Mouse (Mus musculus) heart, embryonic 16.5 days (tissue): Measurements from ENCODE around the gene Asf1b. TPM values are rescaled to one million over a fixed set of nuclear protein-coding genes. Genes with fewer than 3 reads are reported as not detected.

Source experiments
- ATAC-seq: fragments of 200-750 bp; cut with Nextera tagmentation; replicated peaks from 2 replicates; pipeline ENCODE4 v1.8.0; 2017; ENCODE audit warnings: moderate number of reproducible peaks; ENCODE audit not compliant: insufficient read depth, low FRiP score; ENCODE audit errors: extremely low read depth
- H3K27ac ChIP-seq: fragments of 300-500 bp; sonication (generic); 2 replicates; pipeline ENCODE4 v1.5.1; 2014; ENCODE audit warnings: mild to moderate bottlenecking, low read length, control low read depth, moderate library complexity
- H3K27me3 ChIP-seq: fragments of 300-500 bp; sonication (generic); 2 replicates; pipeline ENCODE4 v1.6.1; 2014; ENCODE audit warnings: low read length, mixed read lengths; ENCODE audit not compliant: control insufficient read depth, insufficient read depth
- H3K36me3 ChIP-seq: fragments of 300-500 bp; sonication (generic); 2 replicates; pipeline ENCODE4 v1.6.1; 2014; ENCODE audit not compliant: control insufficient read depth, insufficient read depth
- H3K4me1 ChIP-seq: fragments of 300-500 bp; sonication (generic); 2 replicates; pipeline ENCODE4 v1.6.1; 2014; ENCODE audit warnings: low read length, mixed read lengths; ENCODE audit not compliant: control insufficient read depth, insufficient read depth
- H3K4me2 ChIP-seq: fragments of 300-500 bp; sonication (generic); 2 replicates; pipeline ENCODE4 v1.6.1; 2014; ENCODE audit warnings: low read depth, mild to moderate bottlenecking, control low read depth, low read length
- H3K4me3 ChIP-seq: fragments of 300-500 bp; sonication (generic); 2 replicates; pipeline ENCODE4 v1.5.1; 2014; ENCODE audit warnings: mild to moderate bottlenecking, control low read depth, low read length
- H3K9ac ChIP-seq: fragments of 300-500 bp; sonication (generic); 2 replicates; pipeline ENCODE4 v1.6.1; 2014; ENCODE audit warnings: low read length, control low read depth
- H3K9me3 ChIP-seq: fragments of 300-500 bp; sonication (generic); replicated peaks from 2 replicates; pipeline ENCODE4 v1.6.1; 2016; ENCODE audit warnings: low read length; ENCODE audit not compliant: control insufficient read depth
- WGBS: fragments of 180-500 bp; shearing (Covaris S2); extraction: QIAGEN DNeasy Blood & Tissue Kit; methylation state at CpG from one replicate; pipeline ENCODE4 v1.1.7; 2014; 5-methylcytosine and 5-hydroxymethylcytosine counted together
- polyA plus RNA-seq: library from polyadenylated mRNA; unstranded; fragments of >200 nt; fragmentation: Nextera tagmentation; extraction: Ambion mirVana; gene quantifications from 2 replicates; pipeline ENCODE4 v1.2.1, GENCODE M21; 2015

The Asf1b gene
- polyA plus RNA-seq, 1 experiment from 2014 or later = 69.1 TPM

DNA sequence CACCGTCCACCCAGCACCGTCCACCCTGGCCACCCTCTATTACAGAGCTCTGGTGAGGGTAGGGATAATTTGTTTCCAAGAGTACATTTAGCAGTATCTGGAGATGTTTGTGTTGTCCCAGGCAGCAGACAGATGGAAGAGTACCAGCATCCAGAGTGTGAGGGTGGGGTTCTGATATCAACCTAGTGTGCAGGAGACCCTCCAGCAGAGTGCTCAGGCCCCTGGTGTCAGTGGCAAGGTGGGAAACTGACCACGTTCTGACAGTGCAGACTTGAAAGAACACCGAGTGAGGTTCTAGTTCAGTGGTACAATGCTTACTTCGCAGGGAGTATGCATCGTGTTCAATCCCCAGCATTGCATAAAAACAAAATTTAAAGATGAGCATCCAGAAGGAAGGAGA is 16.4 kb downstream of the Asf1b start:
- Histone ChIP-seq H3K4me3 (peak overlapping the region; percentile 94), H3K9me3 (no peaks in the 10 kb centered on the region), H3K27me3 (no peaks in the 10 kb centered on the region), H3K4me2 (peak overlapping the region; percentile 94), H3K4me1 (peaks cover 25% of the 10 kb centered on the region), H3K9ac (no peak overlapping the region; the same call in 1 of the 2 replicates), H3K27ac (no peak overlapping the region; the same call in 1 of the 2 replicates), H3K36me3 (peaks cover 23% of the 10 kb centered on the region)
- no peak for ATAC-seq
- 73% methylated on average over 6 of the region's 6 CpGs for WGBS

- peak; percentile 99 for ATAC-seq
- H3K27ac ChIP-seq = peak within 1 kb of the TSS; percentile 85
- no peaks in the 10 kb centered on the region for H3K9me3 ChIP-seq
- H3K4me3 ChIP-seq = peak within 1 kb of the TSS; percentile 94
- H3K9ac ChIP-seq = peak within 1 kb of the TSS; percentile 97
- peaks cover 18% of the 10 kb centered on the region for H3K36me3 ChIP-seq
- H3K4me1 ChIP-seq = peaks cover 33% of the 10 kb centered on the region
- peak within 1 kb of the TSS; percentile 94 for H3K4me2 ChIP-seq
- under 1% methylated on average over 81 of the region's 94 CpGs for WGBS
- H3K27me3 ChIP-seq = no peaks in the 10 kb centered on the region
Observed at GRCm38 (mm10) chr8:83972150-83973120, 17.1 kb downstream of the Asf1b start, which contains the start of gene Prkaca. Prkaca (plus strand) TSS chr8:83972993.

DNA sequence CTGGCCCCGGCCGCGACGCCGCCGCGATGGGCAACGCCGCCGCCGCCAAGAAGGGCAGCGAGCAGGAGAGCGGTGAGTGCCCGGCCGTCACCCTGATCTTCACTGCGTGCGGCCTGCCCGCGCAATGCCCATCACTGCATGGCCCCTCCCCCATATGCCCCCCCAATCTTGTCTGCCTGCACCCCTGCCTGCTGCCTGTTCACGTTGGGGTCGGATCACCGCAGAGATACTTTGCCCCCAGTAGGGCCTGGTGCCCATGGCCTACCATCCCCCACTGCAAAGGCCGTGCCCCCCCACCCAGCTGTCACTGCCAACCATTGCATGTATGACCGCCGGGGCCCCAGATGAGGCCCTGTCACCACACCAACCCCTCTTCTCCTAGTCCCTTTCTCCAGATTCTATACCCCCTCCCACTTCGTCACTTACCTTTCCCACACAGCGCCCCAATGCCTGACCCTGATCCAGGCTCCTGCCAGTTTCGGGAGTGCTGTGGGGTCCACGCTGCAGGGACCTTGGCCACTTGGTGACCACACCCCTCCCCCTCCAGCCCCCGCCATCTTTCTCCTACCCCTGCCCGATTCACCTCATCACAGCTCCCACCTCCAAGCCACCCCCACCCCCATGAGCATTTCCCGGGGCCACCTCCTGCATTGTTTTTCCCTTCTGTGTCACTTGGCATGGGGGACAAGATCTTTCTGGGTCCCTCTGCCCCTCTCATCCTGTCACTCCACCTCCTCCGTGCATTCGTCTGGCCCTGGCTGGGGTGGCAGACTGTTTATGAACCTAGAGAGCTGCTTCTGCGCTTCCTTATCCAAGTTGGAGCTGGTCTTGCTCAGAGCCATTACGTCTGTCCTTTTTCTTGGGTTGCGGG is 18.1 kb downstream of the Asf1b start:
- peak overlapping the region; percentile 85 for H3K27ac ChIP-seq
- H3K27me3 ChIP-seq = no peaks in the 10 kb centered on the region
- H3K9me3 ChIP-seq = no peaks in the 10 kb centered on the region
- H3K9ac ChIP-seq = peak overlapping the region; percentile 97
- H3K36me3 ChIP-seq = peaks cover 8% of the 10 kb centered on the region
- peaks cover 42% of the 10 kb centered on the region for H3K4me1 ChIP-seq
- peak; percentile 2 for ATAC-seq
- H3K4me2 ChIP-seq = peak overlapping the region; percentile 75
- 2% methylated on average over 37 of the region's 37 CpGs for WGBS
- peak overlapping the region; percentile 94 for H3K4me3 ChIP-seq

DNA sequence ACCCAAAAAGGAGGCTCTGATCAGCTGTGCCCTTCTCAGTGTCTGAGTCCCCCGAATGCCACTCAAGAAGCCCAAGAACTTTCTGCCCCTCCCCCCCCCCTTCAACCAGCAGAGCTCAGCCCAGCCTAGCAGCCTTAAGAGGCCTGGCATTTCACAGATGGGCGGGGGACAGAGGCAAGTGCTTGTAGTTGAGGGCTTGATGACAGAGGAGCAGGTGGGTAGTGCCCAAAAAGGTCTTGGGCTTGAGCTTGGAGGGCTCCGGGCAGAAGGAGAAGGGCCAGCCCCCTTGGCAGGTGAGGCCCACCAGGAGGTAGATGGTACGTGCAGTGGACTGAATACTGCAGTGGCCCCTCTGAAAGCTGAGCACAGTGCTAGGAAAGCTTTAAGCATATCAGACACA is 19.2 kb downstream of the Asf1b start:
- 41% methylated on average over 4 of the region's 4 CpGs for WGBS
- peaks cover 53% of the 10 kb centered on the region for H3K4me1 ChIP-seq

DNA sequence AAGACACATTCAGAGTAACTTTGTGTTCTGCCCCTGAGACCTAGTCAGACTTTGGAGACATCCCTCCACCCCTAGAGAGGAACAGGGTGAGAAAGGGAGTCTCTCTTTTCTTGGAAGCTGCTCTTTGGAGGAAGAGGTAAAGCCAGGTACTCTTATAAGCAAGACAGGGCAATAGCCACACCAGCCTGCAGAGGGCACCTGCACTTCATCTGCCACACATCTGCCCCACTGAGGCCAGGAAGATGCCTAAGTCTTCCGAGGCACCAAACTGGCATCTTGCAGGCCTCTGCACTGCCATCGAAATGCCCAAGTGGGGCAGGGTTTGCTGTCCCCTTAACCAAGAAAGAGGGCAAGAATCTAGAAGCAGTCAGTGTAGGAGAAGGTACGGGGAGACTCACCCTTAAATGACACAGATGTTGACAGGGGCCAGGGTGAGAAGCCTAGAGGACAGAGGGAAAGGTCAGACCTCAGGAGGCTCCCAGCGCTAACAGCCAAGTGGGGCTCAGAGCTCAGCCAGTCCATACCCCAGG is 20.9 kb downstream of the Asf1b start:
- no peak overlapping the region for H3K27ac ChIP-seq

More for the DNA sequence above, 19.2 kb downstream of the Asf1b start:
- Histone ChIP-seq H3K27me3 (no peaks in the 10 kb centered on the region), H3K4me2 (peak overlapping the region; percentile 75), H3K9ac (peak overlapping the region; percentile 97), H3K9me3 (no peaks in the 10 kb centered on the region), H3K4me3 (peak overlapping the region; percentile 94), H3K27ac (peak overlapping the region; percentile 85), H3K36me3 (peaks cover 4% of the 10 kb centered on the region; the same call in 1 of the 2 replicates)
- ATAC-seq = no peak

GRCm38 (mm10) chr8:83976779-83977350 is 21.6 kb downstream of the Asf1b start:
- H3K9me3 ChIP-seq = no peaks in the 10 kb centered on the region
- H3K9ac ChIP-seq = no peak overlapping the region
- no peaks in the 10 kb centered on the region for H3K27me3 ChIP-seq
- peaks cover 59% of the 10 kb centered on the region for H3K4me1 ChIP-seq
- WGBS = 82% methylated on average over 5 of the region's 5 CpGs
- H3K4me2 ChIP-seq = no peak overlapping the region
- H3K36me3 ChIP-seq = peaks cover 7% of the 10 kb centered on the region
- no peak for ATAC-seq
- H3K27ac ChIP-seq = peak overlapping the region; percentile 99
- no peak overlapping the region for H3K4me3 ChIP-seq

More for the DNA sequence above, 20.9 kb downstream of the Asf1b start:
- ATAC-seq = no peak
- WGBS = 68% methylated on average over 4 of the region's 4 CpGs
- H3K4me3 ChIP-seq = no peak overlapping the region
- H3K4me2 ChIP-seq = no peak overlapping the region
- H3K9ac ChIP-seq = no peak overlapping the region
- H3K27me3 ChIP-seq = no peaks in the 10 kb centered on the region
- H3K4me1 ChIP-seq = peaks cover 63% of the 10 kb centered on the region
- peaks cover under 1% of the 10 kb centered on the region; the same call in 1 of the 2 replicates for H3K36me3 ChIP-seq
- no peaks in the 10 kb centered on the region for H3K9me3 ChIP-seq

DNA sequence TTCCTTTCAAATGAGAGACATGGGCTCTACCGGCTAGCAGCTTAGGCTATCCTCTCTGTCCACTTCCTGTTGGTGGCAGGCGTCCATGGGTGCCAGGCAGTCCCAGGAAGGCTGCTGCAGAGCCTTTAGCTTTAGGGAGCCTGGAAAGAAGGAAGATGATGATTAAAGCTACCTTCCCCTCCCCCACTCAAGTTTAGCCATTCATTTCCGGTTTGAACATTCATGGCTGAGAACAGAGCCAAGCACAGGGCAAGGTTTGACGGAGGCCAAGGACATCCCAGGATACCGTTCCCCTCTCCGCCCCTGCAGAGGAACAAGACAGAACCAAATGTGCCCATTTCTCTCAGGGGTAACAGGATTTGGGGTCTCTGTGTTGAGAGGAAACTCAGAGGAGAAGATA is 22.3 kb downstream of the Asf1b start:
- Histone ChIP-seq H3K27ac (peak overlapping the region; percentile 99), H3K4me3 (peak overlapping the region; percentile 0), H3K9ac (peak overlapping the region; percentile 63), H3K4me1 (peaks cover 56% of the 10 kb centered on the region), H3K27me3 (no peaks in the 10 kb centered on the region), H3K4me2 (peak overlapping the region; percentile 50), H3K9me3 (no peaks in the 10 kb centered on the region), H3K36me3 (peaks cover 13% of the 10 kb centered on the region)
- ATAC-seq = no peak
- 34% methylated on average over 6 of the region's 6 CpGs for WGBS

- Histone ChIP-seq H3K27ac (peak overlapping the region; percentile 99), H3K9ac (peak overlapping the region; percentile 63), H3K4me1 (peaks cover 56% of the 10 kb centered on the region), H3K4me3 (peak overlapping the region; percentile 0), H3K9me3 (no peaks in the 10 kb centered on the region), H3K36me3 (peaks cover 13% of the 10 kb centered on the region), H3K4me2 (peak overlapping the region; percentile 50), H3K27me3 (no peaks in the 10 kb centered on the region)
- WGBS = 60% methylated on average over 9 of the region's 9 CpGs
- no peak for ATAC-seq
Observed at GRCm38 (mm10) chr8:83978200-83978599, 22.9 kb downstream of the Asf1b start.
